Mouse (Mus musculus) liver, adult 2 months (tissue): ENCODE measurements around the gene Gm37240.

Experiments
- CTCF ChIP-seq: fragments of 200-500 bp; IDR thresholded peaks from 2 replicates; pipeline ENCODE4 v1.5.1; 2011; ENCODE audit warnings: low read depth, low read length, control low read depth
- POLR2A ChIP-seq: fragments of 200-500 bp; IDR thresholded peaks from 2 replicates; pipeline ENCODE4 v1.6.1; 2011; ENCODE audit warnings: low read length, control low read depth; ENCODE audit not compliant: insufficient read depth; ENCODE audit errors: extremely low read depth

GRCm38 (mm10) chr3:84930683-84931082 is 956.6 kb downstream of the Gm37240 start:
- no peak for TF ChIP-seq CTCF
- TF ChIP-seq POLR2A, result no peak
